Mouse (Mus musculus) gastrocnemius, postnatal 14 days (tissue): ENCODE measurements around the gene Kazn. TPM values are rescaled to one million over a fixed set of nuclear protein-coding genes. Genes with fewer than 3 reads are reported as not detected.

Experiments used
- DNase-seq: peaks from one replicate; pipeline ENCODE4 v3.0.0; 2021; ENCODE audit warnings: mixed read lengths
- intact Hi-C: fragments of 180-260 bp; cut with DNase I; formaldehyde crosslinking; loops from one replicate; pipeline ENCODE4 v1.15.1; 2025; ENCODE audit warnings: low total_unique reads
- total RNA-seq, 2 experiments: library from RNA; stranded (reverse); gene quantifications; 2 replicates each; pipeline ENCODE4 v1.2.3; 2021

Gene Kazn
- total RNA-seq, 2 experiments from 2014 or later = 3.3 to 6.7 TPM

GRCm38 (mm10) chr4:142068899-142069812, 170.0 kb downstream of the Kazn start:
- DNase-seq = no peak
- intact Hi-C loops = no loop called here

- intact Hi-C loops = no loop called here
- DNase-seq = no peak
Observed at GRCm38 (mm10) chr4:142066576-142066975, 172.6 kb downstream of the Kazn start.

DNA sequence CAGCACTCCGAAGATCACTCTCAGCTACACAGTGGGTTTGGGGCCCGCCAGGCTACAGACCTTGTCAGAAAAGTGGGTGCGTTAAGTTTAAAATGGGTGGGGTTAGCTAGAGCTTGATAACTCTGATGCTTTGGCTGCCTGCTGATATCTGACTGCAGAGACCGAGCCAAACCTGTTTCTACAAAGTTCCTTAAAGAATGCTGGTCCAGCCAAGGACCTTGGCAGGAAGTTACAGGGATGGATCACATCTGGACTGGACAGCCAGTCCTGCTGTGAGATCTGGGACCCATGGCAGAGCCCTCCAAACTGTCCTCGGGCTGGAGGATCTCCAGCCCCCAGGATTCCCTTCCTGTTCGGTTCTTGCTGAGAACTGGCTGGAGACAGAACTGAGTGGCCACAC, 173.4 kb downstream of the Kazn start:
- intact Hi-C loops = no loop called here
- DNase-seq = no peak

GRCm38 (mm10) chr4:142065270-142065669, 173.9 kb downstream of the Kazn start:
- intact Hi-C loops = no loop called here
- peak; percentile 32 for DNase-seq

- no peak for DNase-seq
- intact Hi-C loops = no loop called here
Observed at GRCm38 (mm10) chr4:142064582-142065228, 174.5 kb downstream of the Kazn start.

DNA sequence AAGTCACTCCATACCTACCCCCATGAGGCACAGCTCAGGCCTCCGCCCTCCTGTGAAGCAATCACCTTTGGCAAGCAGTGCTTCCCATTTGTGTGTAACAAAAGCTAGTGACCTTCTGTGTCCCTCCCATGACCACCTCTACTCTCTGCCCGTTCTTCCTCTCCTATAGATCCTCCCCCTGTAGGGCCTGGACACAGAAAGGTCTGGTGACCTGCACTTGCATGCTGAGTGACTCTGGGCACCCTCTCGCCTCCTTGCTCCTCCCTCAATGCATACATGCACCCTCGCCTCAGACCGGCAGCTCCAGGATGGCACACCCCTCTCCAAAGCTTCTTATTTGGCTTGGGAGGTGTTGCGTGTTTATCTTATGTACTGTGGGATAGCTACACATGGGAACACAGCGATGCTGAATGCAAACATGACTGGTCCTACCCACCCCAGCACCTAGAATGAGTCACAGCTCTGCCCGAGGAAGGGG, 176.1 kb downstream of the Kazn start:
- DNase-seq = no peak
- intact Hi-C loops = no loop called here

- DNase-seq = no peak
- intact Hi-C loops = no loop called here
Observed at GRCm38 (mm10) chr4:142061485-142062240, 177.5 kb downstream of the Kazn start.

- intact Hi-C loops = no loop called here
- no peak for DNase-seq
Observed at GRCm38 (mm10) chr4:142060455-142061378, 178.5 kb downstream of the Kazn start.

GRCm38 (mm10) chr4:142059841-142060193, 179.4 kb downstream of the Kazn start:
- intact Hi-C loops = no loop called here

DNA sequence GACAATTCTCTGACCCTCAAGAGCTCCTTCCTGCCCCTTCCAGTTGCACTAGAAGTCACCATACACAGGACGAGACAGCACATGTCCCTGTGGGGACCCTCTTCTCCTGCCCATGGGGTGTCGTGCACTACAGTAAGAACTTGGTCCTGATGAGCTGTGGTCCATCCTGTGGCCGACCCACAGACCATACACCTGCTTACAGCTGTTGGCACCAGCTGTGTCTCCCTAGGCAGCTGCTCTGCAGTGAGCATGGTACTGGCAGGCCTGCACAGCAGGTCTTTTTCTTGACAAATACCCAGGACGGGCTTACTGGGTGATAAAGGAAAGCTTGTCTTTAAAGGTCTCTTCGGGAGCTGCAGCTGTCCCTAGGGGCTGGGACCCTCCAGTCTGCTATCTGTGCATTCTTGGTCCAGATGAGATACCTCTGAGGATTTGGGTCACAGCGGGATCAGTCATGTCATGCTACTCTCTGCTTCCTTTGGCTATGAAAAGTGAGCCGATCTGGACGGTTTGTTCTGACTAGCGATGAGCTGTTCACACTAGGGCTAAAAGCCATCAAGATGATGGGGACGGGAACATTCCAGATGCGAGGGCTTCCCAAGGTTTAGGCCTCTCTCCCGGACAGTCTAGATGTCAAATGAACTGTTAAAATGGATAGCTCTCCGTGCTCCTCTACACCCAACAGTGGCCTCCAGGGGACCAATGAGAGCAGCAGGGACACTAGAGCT, 179.9 kb downstream of the Kazn start:
- intact Hi-C loops = no loop called here
- no peak for DNase-seq

More at GRCm38 (mm10) chr4:142059841-142060193, 179.4 kb downstream of the Kazn start:
- DNase-seq = no peak

GRCm38 (mm10) chr4:142057529-142058216, 181.5 kb downstream of the Kazn start:
- intact Hi-C loops = no loop called here
- no peak for DNase-seq

DNA sequence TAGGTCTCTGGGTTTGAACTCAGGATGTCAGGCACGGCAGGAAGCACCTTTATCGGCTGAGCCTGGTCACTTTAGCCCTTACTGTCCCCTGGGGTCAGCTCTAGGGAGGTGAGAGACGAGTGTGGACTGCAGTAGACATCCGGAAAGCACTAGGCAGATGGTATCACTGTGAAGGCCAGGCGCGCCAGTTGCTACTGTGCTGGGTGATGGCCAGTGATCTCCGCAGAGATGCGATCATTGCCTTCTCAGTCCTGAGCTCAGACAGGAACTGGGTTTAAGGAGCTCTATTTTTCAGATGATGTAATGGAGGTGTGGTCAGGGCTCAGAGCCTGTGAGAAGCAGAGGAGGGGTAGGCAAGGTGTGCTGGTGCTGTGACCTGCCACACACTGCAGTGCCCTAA, 183.6 kb downstream of the Kazn start:
- intact Hi-C loops = no loop called here
- no peak for DNase-seq

DNA sequence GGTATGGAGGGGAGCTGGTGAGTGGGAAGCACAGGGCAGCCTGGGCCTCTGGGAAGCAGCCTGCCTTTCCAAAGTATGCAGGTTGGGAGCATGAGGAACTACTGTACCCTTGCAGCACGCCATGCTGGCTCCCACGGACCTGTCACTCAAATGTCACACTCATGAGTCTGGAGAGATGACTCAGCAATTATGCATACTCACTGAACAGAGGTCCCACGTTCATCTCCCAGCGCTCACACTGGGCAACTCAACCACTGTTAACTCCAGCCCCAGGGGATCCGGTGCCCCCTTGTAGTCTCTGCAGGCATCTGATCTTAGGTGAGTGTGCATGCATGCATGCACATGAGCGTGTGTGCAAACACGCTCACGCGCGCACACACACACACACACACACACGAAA, 184.6 kb downstream of the Kazn start:
- intact Hi-C loops = no loop called here
- no peak for DNase-seq

DNA sequence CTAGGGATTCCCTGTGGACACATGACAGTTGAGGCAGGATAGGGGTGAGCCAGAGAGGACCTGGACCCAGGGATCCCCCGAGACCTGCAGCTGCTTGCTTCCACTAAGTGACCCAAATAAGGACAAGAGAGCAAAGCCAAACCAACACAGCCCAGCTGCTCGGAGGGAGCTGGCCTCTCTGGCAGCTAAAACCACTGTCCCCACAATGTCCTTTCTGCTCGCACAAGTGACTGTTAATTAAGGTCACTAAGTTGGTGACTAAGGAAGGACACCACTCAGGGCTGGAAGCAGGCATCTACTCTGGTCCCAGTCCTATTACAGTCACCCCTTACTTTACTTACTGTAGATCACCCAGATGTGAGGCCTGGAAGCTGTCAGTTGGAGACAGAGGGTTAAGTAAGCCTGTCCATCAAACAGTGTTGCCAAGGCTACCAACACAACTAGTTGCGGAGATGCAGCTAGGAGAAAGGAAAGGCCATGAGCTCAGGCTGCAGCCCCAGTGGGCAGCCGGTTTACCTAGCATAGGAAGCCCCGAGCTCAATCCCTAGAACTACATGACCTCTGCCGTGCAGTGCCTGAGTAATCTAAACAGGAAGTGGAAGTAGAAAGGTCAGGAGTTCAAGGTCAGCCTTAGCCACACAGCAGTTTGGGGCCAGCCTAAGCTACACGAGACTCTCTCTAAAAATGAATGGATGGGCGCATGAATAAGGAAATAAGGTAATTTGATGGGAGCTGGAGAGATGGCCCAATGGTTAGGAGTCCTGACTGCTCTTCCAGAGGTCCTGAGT, 185.3 kb downstream of the Kazn start:
- intact Hi-C loops = no loop called here
- peak; percentile 47 for DNase-seq

- no peak for DNase-seq
- intact Hi-C loops = no loop called here
Observed at GRCm38 (mm10) chr4:142053261-142053660, 185.9 kb downstream of the Kazn start.

- intact Hi-C loops = no loop called here
- DNase-seq = no peak
Observed at GRCm38 (mm10) chr4:142052391-142053132, 186.6 kb downstream of the Kazn start.
